Mouse (Mus musculus) lung, postnatal 0 days (tissue): Measurements from ENCODE around the gene Plekhh2.

Experiments used
- CTCF ChIP-seq: IDR thresholded peaks from 2 replicates; pipeline ENCODE4 v1.5.1; 2016; ENCODE audit warnings: antibody characterized with exemption, mild to moderate bottlenecking
- EP300 ChIP-seq: IDR thresholded peaks from 2 replicates; pipeline ENCODE4 v1.6.1; 2016; ENCODE audit warnings: antibody characterized with exemption, mild to moderate bottlenecking, control low read depth

DNA sequence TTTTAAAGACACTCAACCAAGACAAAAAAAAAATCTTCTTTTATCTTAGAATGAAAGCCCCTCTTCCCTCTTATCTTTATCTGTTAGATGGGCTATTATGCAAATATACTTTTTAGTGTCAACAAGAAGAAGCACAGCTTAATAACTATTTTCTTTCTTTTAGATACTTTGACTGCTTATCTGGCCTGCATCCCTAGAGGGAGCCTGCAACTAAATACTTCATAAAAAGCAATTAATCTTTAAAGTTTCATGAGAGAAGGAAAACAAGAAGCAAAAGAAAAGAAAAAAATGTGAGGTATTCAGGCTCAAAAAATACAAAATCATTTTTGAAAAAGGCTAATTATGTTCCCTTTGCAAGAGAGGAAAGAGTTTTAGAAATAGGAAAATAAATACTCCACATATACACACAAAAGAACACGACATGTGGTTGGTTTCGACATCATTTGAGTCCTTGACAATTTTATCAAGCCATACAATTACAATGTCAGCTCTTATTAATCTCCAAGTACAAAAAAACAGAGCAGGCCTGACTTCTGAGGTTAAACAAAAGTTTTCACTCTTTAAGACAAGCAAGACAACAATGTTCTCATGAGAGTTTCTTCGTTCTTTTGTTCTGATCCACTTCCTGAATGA is 13.6 kb upstream of the Plekhh2 start:
- no peak for TF ChIP-seq EP300
- peak; percentile 15 for TF ChIP-seq CTCF
